Mouse (Mus musculus) kidney, embryonic 16.5 days (tissue): ENCODE results near the gene Osm. TPM values are rescaled to one million over a fixed set of nuclear protein-coding genes. Genes with fewer than 3 reads are reported as not detected.

Experiments used
- ATAC-seq: fragments of 200-750 bp; cut with Nextera tagmentation; 2 replicates; pipeline ENCODE4 v1.8.0; 2017; ENCODE audit warnings: moderate TSS enrichment; ENCODE audit not compliant: low FRiP score, low TSS enrichment
- H3K27ac ChIP-seq: fragments of 300-500 bp; sonication (generic); 2 replicates; pipeline ENCODE4 v1.5.1; 2014; ENCODE audit warnings: low read length
- H3K27me3 ChIP-seq: fragments of 300-500 bp; sonication (generic); 2 replicates; pipeline ENCODE4 v1.6.1; 2014; ENCODE audit warnings: low read length, control low read depth, mixed read lengths; ENCODE audit not compliant: insufficient read depth
- H3K36me3 ChIP-seq: fragments of 300-500 bp; sonication (generic); 2 replicates; pipeline ENCODE4 v1.6.1; 2014; ENCODE audit warnings: low read length, control low read depth, mixed read lengths; ENCODE audit not compliant: insufficient read depth
- H3K4me1 ChIP-seq: fragments of 300-500 bp; sonication (generic); 2 replicates; pipeline ENCODE4 v1.6.1; 2014; ENCODE audit warnings: low read length, control low read depth, mixed read lengths; ENCODE audit not compliant: insufficient read depth
- H3K4me2 ChIP-seq: fragments of 300-500 bp; sonication (generic); replicated peaks from 2 replicates; pipeline ENCODE4 v1.6.1; 2014; ENCODE audit warnings: low read depth, low read length
- H3K4me3 ChIP-seq: fragments of 300-500 bp; sonication (generic); 2 replicates; pipeline ENCODE4 v1.5.1; 2014; ENCODE audit warnings: mild to moderate bottlenecking, low read length
- H3K9ac ChIP-seq: fragments of 300-500 bp; sonication (generic); replicated peaks from 2 replicates; pipeline ENCODE4 v1.6.1; 2014; ENCODE audit warnings: low read length
- H3K9me3 ChIP-seq: fragments of 300-500 bp; sonication (generic); 2 replicates; pipeline ENCODE4 v1.6.1; 2016; ENCODE audit warnings: low read length, control low read depth
- WGBS: fragments of 180-500 bp; shearing (Covaris S2); extraction: QIAGEN DNeasy Blood & Tissue Kit; methylation state at CpG from one replicate; pipeline ENCODE4 v1.1.7; 2014; 5-methylcytosine and 5-hydroxymethylcytosine counted together
- polyA plus RNA-seq: library from polyadenylated mRNA; unstranded; fragments of >200 nt; fragmentation: Nextera tagmentation; extraction: Ambion mirVana; gene quantifications from 2 replicates; pipeline ENCODE4 v1.2.1, GENCODE M21; 2015

Gene Osm
- polyA plus RNA-seq, 1 experiment from 2014 or later, result not detected

DNA sequence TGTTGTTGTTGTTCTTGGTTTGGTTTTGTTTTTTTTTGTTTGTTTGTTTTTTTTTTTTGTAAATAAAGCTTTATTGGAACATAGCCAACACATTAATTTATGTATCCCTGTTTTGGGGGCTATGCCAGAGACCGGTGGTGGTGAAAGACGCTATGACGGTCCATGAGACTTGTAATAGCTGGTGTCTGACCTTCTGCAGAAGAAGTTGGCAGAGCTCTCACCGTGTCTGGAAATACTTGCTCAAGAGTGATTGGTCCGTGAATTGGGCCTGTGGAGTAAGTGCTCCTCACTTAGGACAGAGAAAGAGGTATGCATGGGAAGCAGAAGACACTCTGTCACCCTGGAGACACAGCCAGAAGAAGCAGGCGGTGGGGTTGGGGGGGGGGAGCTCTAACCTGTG lies 45.6 kb downstream of the Osm start:
- no peak for ATAC-seq
- 87% methylated on average over 6 of the region's 6 CpGs for WGBS
- H3K27ac ChIP-seq, result no peak overlapping the region

DNA sequence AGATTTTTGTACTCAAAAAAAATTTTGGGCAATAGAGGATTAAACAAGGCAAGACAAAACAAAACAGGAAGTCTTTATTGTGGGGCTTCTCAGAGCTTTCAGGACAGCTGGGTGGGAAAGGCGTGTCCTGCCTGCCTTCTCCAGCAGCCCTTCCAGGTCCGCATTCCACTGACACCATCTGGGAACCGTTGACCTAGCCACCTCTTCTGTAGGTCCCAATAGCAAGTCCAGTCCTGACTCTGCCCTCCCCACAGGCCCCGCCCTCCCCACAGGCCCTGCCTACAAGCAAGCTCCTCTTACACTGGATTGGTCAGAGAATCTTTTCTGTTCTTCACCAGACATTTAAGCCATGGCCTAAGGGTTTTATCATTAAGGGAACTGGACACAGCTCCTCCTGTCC lies 47.4 kb downstream of the Osm start:
- Histone ChIP-seq H3K27me3 (no peaks in the 10 kb centered on the region), H3K4me1 (no peaks in the 10 kb centered on the region), H3K9ac (no peak overlapping the region), H3K9me3 (no peaks in the 10 kb centered on the region), H3K36me3 (no peaks in the 10 kb centered on the region), H3K4me3 (no peak overlapping the region), H3K27ac (peak overlapping the region; percentile 23; the same call in 1 of the 2 replicates), H3K4me2 (no peak overlapping the region)
- 15% methylated on average over 4 of the region's 4 CpGs for WGBS
- peak; percentile 93 for ATAC-seq

More for the DNA sequence above, 45.6 kb downstream of the Osm start:
- H3K4me1 ChIP-seq, result peaks cover under 1% of the 10 kb centered on the region
- H3K27me3 ChIP-seq, result no peaks in the 10 kb centered on the region
- no peaks in the 10 kb centered on the region for H3K9me3 ChIP-seq
- no peak overlapping the region for H3K4me3 ChIP-seq
- no peak overlapping the region for H3K4me2 ChIP-seq
- no peaks in the 10 kb centered on the region for H3K36me3 ChIP-seq
- H3K9ac ChIP-seq, result no peak overlapping the region

DNA sequence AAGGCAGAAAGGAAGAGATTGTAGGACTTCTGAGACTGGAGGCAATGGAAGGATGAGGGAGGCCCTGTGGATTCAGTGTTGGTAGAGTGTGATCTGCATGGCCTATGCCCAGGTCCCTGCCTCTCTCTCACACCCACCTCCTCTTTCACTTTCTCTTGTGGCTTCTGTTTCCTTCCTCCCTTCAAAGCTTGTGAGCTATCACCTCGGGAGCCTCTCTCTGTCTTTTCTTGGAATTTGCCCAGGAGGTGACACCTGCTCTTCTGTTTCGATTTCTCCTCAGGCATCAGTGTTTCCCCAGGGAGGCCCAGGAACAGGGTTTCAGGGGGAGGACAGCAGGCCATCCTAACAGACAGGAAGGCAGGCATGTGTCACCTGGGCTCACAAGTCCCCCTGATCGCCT lies 53.1 kb downstream of the Osm start:
- H3K9me3 ChIP-seq, result no peaks in the 10 kb centered on the region
- no peak overlapping the region for H3K4me3 ChIP-seq
- WGBS, result 42% methylated on average over 3 of the region's 3 CpGs
- H3K27me3 ChIP-seq, result no peaks in the 10 kb centered on the region
- no peak overlapping the region for H3K9ac ChIP-seq
- H3K36me3 ChIP-seq, result no peaks in the 10 kb centered on the region
- H3K4me2 ChIP-seq, result no peak overlapping the region
- no peak for ATAC-seq
- H3K4me1 ChIP-seq, result no peaks in the 10 kb centered on the region
- H3K27ac ChIP-seq, result no peak overlapping the region

Other genes starting within 250 kb of the Osm start
- 0.41 TPM in 1 of 2 replicates, not detected in the other for gene Sec14l4, start 205.0 kb upstream of the Osm start, polyA plus RNA-seq
- gene Sec14l3, start 171.6 kb upstream of the Osm start, polyA plus RNA-seq, result 1.7 TPM in 1 of 2 replicates, not detected in the other
- gene Mtfp1, start 141.0 kb upstream of the Osm start, polyA plus RNA-seq, result 18.5 and 20.1 TPM in 2 replicates
- 1.5 and 2.1 TPM in 2 replicates for gene Sec14l2, start 113.0 kb upstream of the Osm start, polyA plus RNA-seq
- 28.9 and 30.0 TPM in 2 replicates for gene Rnf215, start 101.2 kb upstream of the Osm start, polyA plus RNA-seq
- gene Ccdc157, start 76.1 kb upstream of the Osm start, polyA plus RNA-seq, result 9.4 and 10.7 TPM in 2 replicates
- gene Sf3a1, start 76.1 kb upstream of the Osm start, polyA plus RNA-seq, result 54.5 and 65.5 TPM in 2 replicates
- gene Tbc1d10a, start 49.6 kb upstream of the Osm start, polyA plus RNA-seq, result 49.0 and 51.3 TPM in 2 replicates
- 6.8 and 7.6 TPM in 2 replicates for gene Castor1, start 18.2 kb upstream of the Osm start, polyA plus RNA-seq
- 0.05 and 0.09 TPM in 2 replicates for gene Lif, start 21.1 kb downstream of the Osm start, polyA plus RNA-seq
- gene Hormad2, start 204.7 kb downstream of the Osm start, polyA plus RNA-seq, result 0.51 and 0.66 TPM in 2 replicates